Mouse (Mus musculus) Muller cell, postnatal 12 days (primary cell): ENCODE measurements around the gene Trim60.

ENCODE experiments used
- DNase-seq: peaks from one replicate; pipeline ENCODE4 v3.0.0-alpha.2; 2015; ENCODE audit errors: inconsistent ontology term

Gene Trim60

GRCm38 (mm10) chr8:64987731-64988130 lies 30.7 kb downstream of the Trim60 start, which contains the start of gene Trim75:
Gene Trim75, minus strand, starts transcription at chr8:64987831.
- no peak for DNase-seq

GRCm38 (mm10) chr8:64983150-64983897 lies 35.1 kb downstream of the Trim60 start:
- no peak for DNase-seq

- DNase-seq, result no peak
Observed at GRCm38 (mm10) chr8:64962836-64963235, 55.5 kb downstream of the Trim60 start.

GRCm38 (mm10) chr8:64959025-64959424 lies 59.4 kb downstream of the Trim60 start:
- DNase-seq, result no peak

- DNase-seq, result peak; percentile 45
Observed at GRCm38 (mm10) chr8:64952101-64952500, 66.3 kb downstream of the Trim60 start.
